Mouse (Mus musculus) adrenal gland (tissue): ENCODE results near the gene Scyl1.

Experiments
- intact Hi-C: fragments of 180-260 bp; cut with DNase I; formaldehyde crosslinking; loops from one replicate; pipeline ENCODE4 v1.15.1; 2025

The Scyl1 gene

GRCm38 (mm10) chr19:5724549-5724941 lies 46.7 kb downstream of the Scyl1 start:
- intact Hi-C loops, result no loop called here

- intact Hi-C loops, result no loop called here
Observed at GRCm38 (mm10) chr19:5723934-5724548, 47.2 kb downstream of the Scyl1 start.

GRCm38 (mm10) chr19:5722848-5723425 lies 48.3 kb downstream of the Scyl1 start:
- intact Hi-C loops, result no loop called here

GRCm38 (mm10) chr19:5721233-5721632 lies 50.0 kb downstream of the Scyl1 start:
- intact Hi-C loops, result no loop called here

GRCm38 (mm10) chr19:5716955-5717354 lies 54.3 kb downstream of the Scyl1 start:
- intact Hi-C loops, result no loop called here

GRCm38 (mm10) chr19:5715793-5716688 lies 55.2 kb downstream of the Scyl1 start:
- intact Hi-C loops, result no loop called here

- intact Hi-C loops, result no loop called here
Observed at GRCm38 (mm10) chr19:5713730-5714129, 57.5 kb downstream of the Scyl1 start.

- intact Hi-C loops, result no loop called here
Observed at GRCm38 (mm10) chr19:5713255-5713654, 58.0 kb downstream of the Scyl1 start.

GRCm38 (mm10) chr19:5711907-5712460 lies 59.2 kb downstream of the Scyl1 start:
- intact Hi-C loops, result loop anchor here (2.0 kb wide), 1 partner anchor 69 kb away; no protein-coding TSS in a partner anchor

- intact Hi-C loops, result loop anchor here (2.0 kb wide), 1 partner anchor 70 kb away; no protein-coding TSS in a partner anchor
Observed at GRCm38 (mm10) chr19:5711218-5711617, 60.0 kb downstream of the Scyl1 start.

- intact Hi-C loops, result loop anchor here (2.0 kb wide), 1 partner anchor 70 kb away; no protein-coding TSS in a partner anchor
Observed at GRCm38 (mm10) chr19:5710581-5710980, 60.6 kb downstream of the Scyl1 start.

GRCm38 (mm10) chr19:5710068-5710467 lies 61.2 kb downstream of the Scyl1 start:
- intact Hi-C loops, result loop anchor here (2.0 kb wide), 1 partner anchor 71 kb away; no protein-coding TSS in a partner anchor
